Mouse (Mus musculus) layer of hippocampus, adult 8-10 months (tissue): ENCODE measurements around the gene Krtcap2. TPM values are rescaled to one million over a fixed set of nuclear protein-coding genes. Genes with fewer than 3 reads are reported as not detected.
A peak's percentile ranks its signal among the peaks of the same experiment; 100 is the strongest.

Experiments
- DNase-seq, 2 experiments: peaks; one replicate each; pipeline ENCODE4 v3.0.0; 2022; ENCODE audit warnings: low spot score in 2 of 2
- total RNA-seq, 4 experiments: library from RNA; stranded (reverse); gene quantifications; 2 replicates each; pipeline ENCODE4 v1.2.4; 2022

The Krtcap2 gene
- total RNA-seq, 4 experiments from 2014 or later: 73.9 to 82.9 (median 79.4) TPM

GRCm38 (mm10) chr3:89225321-89225815, 20.4 kb upstream of the Krtcap2 start:
- no peak for DNase-seq

- peak; percentile 61 to 70 for DNase-seq
Measured at GRCm38 (mm10) chr3:89225918-89226317, 19.8 kb upstream of the Krtcap2 start.

GRCm38 (mm10) chr3:89226361-89226760, 19.4 kb upstream of the Krtcap2 start:
- DNase-seq: no peak

- DNase-seq: no peak
Measured at GRCm38 (mm10) chr3:89226900-89227299, 18.9 kb upstream of the Krtcap2 start, which contains the start of gene Mtx1. Mtx1 (minus strand) TSS chr3:89227088.

- peak; percentile 94 for DNase-seq
Measured at GRCm38 (mm10) chr3:89227307-89228179, 18.2 kb upstream of the Krtcap2 start.

GRCm38 (mm10) chr3:89228180-89228549, 17.6 kb upstream of the Krtcap2 start:
- DNase-seq: peak; percentile 71 to 85

GRCm38 (mm10) chr3:89228836-89229235, 16.9 kb upstream of the Krtcap2 start, which contains the start of gene Muc1:
Muc1 (plus strand) TSS chr3:89229057.
- DNase-seq: no peak

GRCm38 (mm10) chr3:89229276-89229675, 16.5 kb upstream of the Krtcap2 start:
- DNase-seq: no peak

GRCm38 (mm10) chr3:89230561-89230960, 15.2 kb upstream of the Krtcap2 start:
- DNase-seq: no peak

- no peak for DNase-seq
Measured at GRCm38 (mm10) chr3:89231345-89231744, 14.4 kb upstream of the Krtcap2 start.

GRCm38 (mm10) chr3:89231772-89232275, 13.9 kb upstream of the Krtcap2 start:
- DNase-seq: no peak

GRCm38 (mm10) chr3:89232614-89233013, 13.2 kb upstream of the Krtcap2 start:
- no peak for DNase-seq

GRCm38 (mm10) chr3:89233562-89234110, 12.1 kb upstream of the Krtcap2 start:
- no peak for DNase-seq

- no peak for DNase-seq
Measured at GRCm38 (mm10) chr3:89236516-89236915, 9.2 kb upstream of the Krtcap2 start.

GRCm38 (mm10) chr3:89237682-89238081, 8.1 kb upstream of the Krtcap2 start:
- DNase-seq: no peak

GRCm38 (mm10) chr3:89238494-89238893, 7.3 kb upstream of the Krtcap2 start:
- DNase-seq: no peak

- no peak for DNase-seq
Measured at GRCm38 (mm10) chr3:89242331-89242895, 3.4 kb upstream of the Krtcap2 start.

GRCm38 (mm10) chr3:89243609-89244008, 2.2 kb upstream of the Krtcap2 start:
- DNase-seq: no peak

- no peak for DNase-seq
Measured at GRCm38 (mm10) chr3:89244158-89244981, 1.4 kb upstream of the Krtcap2 start.

GRCm38 (mm10) chr3:89244982-89245687, 631 bp upstream of the Krtcap2 start:
- DNase-seq: no peak
